Mouse (Mus musculus) embryonic facial prominence, embryonic 15.5 days (tissue): ENCODE data around the gene Cdc42se2. TPM values are rescaled to one million over a fixed set of nuclear protein-coding genes. Genes with fewer than 3 reads are reported as not detected.

Source experiments
- ATAC-seq: fragments of 200-750 bp; cut with Nextera tagmentation; 2 replicates; pipeline ENCODE4 v1.8.0; 2017; ENCODE audit warnings: low read depth, moderate TSS enrichment; ENCODE audit not compliant: insufficient number of reproducible peaks, low FRiP score, low TSS enrichment
- H3K27ac ChIP-seq: fragments of 300-500 bp; sonication (generic); replicated peaks from 2 replicates; pipeline ENCODE4 v1.5.1; 2015; ENCODE audit warnings: mild to moderate bottlenecking, inconsistent platforms
- H3K27me3 ChIP-seq: fragments of 300-500 bp; sonication (generic); 2 replicates; pipeline ENCODE4 v1.6.1; 2015; ENCODE audit warnings: inconsistent platforms
- H3K36me3 ChIP-seq: fragments of 300-500 bp; sonication (generic); 2 replicates; pipeline ENCODE4 v1.6.1; 2015; ENCODE audit warnings: mild to moderate bottlenecking, inconsistent platforms
- H3K4me1 ChIP-seq: fragments of 300-500 bp; sonication (generic); 2 replicates; pipeline ENCODE4 v1.6.1; 2015; ENCODE audit warnings: inconsistent platforms
- H3K4me2 ChIP-seq: fragments of 300-500 bp; sonication (generic); replicated peaks from 2 replicates; pipeline ENCODE4 v1.6.1; 2015; ENCODE audit warnings: mild to moderate bottlenecking, inconsistent platforms
- H3K4me3 ChIP-seq: fragments of 300-500 bp; sonication (generic); replicated peaks from 2 replicates; pipeline ENCODE4 v1.5.1; 2015; ENCODE audit warnings: mild to moderate bottlenecking, inconsistent platforms
- H3K9ac ChIP-seq: fragments of 300-500 bp; sonication (generic); 2 replicates; pipeline ENCODE4 v1.6.1; 2015; ENCODE audit warnings: inconsistent platforms
- H3K9me3 ChIP-seq: fragments of 300-500 bp; sonication (generic); replicated peaks from 2 replicates; pipeline ENCODE4 v1.6.1; 2016; ENCODE audit warnings: inconsistent platforms
- WGBS: fragments of 180-500 bp; shearing (Covaris S2); methylation state at CpG from one replicate; pipeline ENCODE4 v1.1.7; 2015; 5-methylcytosine and 5-hydroxymethylcytosine counted together
- polyA plus RNA-seq: library from polyadenylated mRNA; unstranded; fragments of >200 nt; fragmentation: Nextera tagmentation; extraction: Ambion mirVana; gene quantifications from 2 replicates; pipeline ENCODE4 v1.2.1, GENCODE M21; 2015

The Cdc42se2 gene
- polyA plus RNA-seq, 1 experiment from 2014 or later, result 68.7 TPM

GRCm38 (mm10) chr11:54775628-54776366 is 11.7 kb downstream of the Cdc42se2 start:
- Histone ChIP-seq H3K4me3 (no peak overlapping the region), H3K27me3 (no peaks in the 10 kb centered on the region), H3K4me1 (peaks cover 14% of the 10 kb centered on the region; the same call in 1 of the 2 replicates), H3K4me2 (no peak overlapping the region), H3K9ac (no peak overlapping the region), H3K27ac (peak overlapping the region; percentile 71), H3K36me3 (no peaks in the 10 kb centered on the region), H3K9me3 (no peaks in the 10 kb centered on the region)
- WGBS, result 55% methylated on average over 4 of the region's 4 CpGs
- no peak for ATAC-seq

- Histone ChIP-seq H3K27me3 (no peaks in the 10 kb centered on the region), H3K4me3 (no peak overlapping the region), H3K4me2 (no peak overlapping the region), H3K27ac (no peak overlapping the region), H3K36me3 (no peaks in the 10 kb centered on the region), H3K9me3 (no peaks in the 10 kb centered on the region), H3K4me1 (peaks cover 14% of the 10 kb centered on the region; the same call in 1 of the 2 replicates), H3K9ac (no peak overlapping the region)
- ATAC-seq, result no peak
- 60% methylated on average over 7 of the region's 7 CpGs for WGBS
Measured at GRCm38 (mm10) chr11:54774282-54775078, 13.0 kb downstream of the Cdc42se2 start.

- H3K4me1 ChIP-seq, result peaks cover 13% of the 10 kb centered on the region; the same call in 1 of the 2 replicates
- H3K9me3 ChIP-seq, result no peaks in the 10 kb centered on the region
- no peak overlapping the region for H3K9ac ChIP-seq
- no peak overlapping the region for H3K27ac ChIP-seq
- H3K27me3 ChIP-seq, result no peaks in the 10 kb centered on the region
- no peak overlapping the region for H3K4me2 ChIP-seq
- no peak overlapping the region for H3K4me3 ChIP-seq
- ATAC-seq, result no peak
- H3K36me3 ChIP-seq, result no peaks in the 10 kb centered on the region
Measured at GRCm38 (mm10) chr11:54771549-54771948, 15.9 kb downstream of the Cdc42se2 start.

- 76% methylated on average over 5 of the region's 5 CpGs for WGBS
- no peak overlapping the region for H3K9ac ChIP-seq
- no peaks in the 10 kb centered on the region for H3K27me3 ChIP-seq
- no peaks in the 10 kb centered on the region for H3K9me3 ChIP-seq
- H3K36me3 ChIP-seq, result no peaks in the 10 kb centered on the region
- peaks cover 5% of the 10 kb centered on the region; the same call in 1 of the 2 replicates for H3K4me1 ChIP-seq
- H3K4me2 ChIP-seq, result no peak overlapping the region
- no peak for ATAC-seq
- no peak overlapping the region for H3K27ac ChIP-seq
- H3K4me3 ChIP-seq, result no peak overlapping the region
Measured at GRCm38 (mm10) chr11:54769843-54770242, 17.6 kb downstream of the Cdc42se2 start.

- no peaks in the 10 kb centered on the region for H3K4me1 ChIP-seq
- H3K4me3 ChIP-seq, result no peak overlapping the region
- ATAC-seq, result no peak
- no peak overlapping the region for H3K4me2 ChIP-seq
- no peak overlapping the region for H3K27ac ChIP-seq
- H3K27me3 ChIP-seq, result no peaks in the 10 kb centered on the region
- H3K9me3 ChIP-seq, result no peaks in the 10 kb centered on the region
- 88% methylated on average over 3 of the region's 3 CpGs for WGBS
- no peaks in the 10 kb centered on the region for H3K36me3 ChIP-seq
- no peak overlapping the region for H3K9ac ChIP-seq
Measured at GRCm38 (mm10) chr11:54768116-54768690, 19.3 kb downstream of the Cdc42se2 start.

- Histone ChIP-seq H3K9me3 (no peaks in the 10 kb centered on the region), H3K27me3 (no peaks in the 10 kb centered on the region), H3K27ac (no peak overlapping the region), H3K4me3 (no peak overlapping the region), H3K4me1 (no peaks in the 10 kb centered on the region; the same call in 1 of the 2 replicates), H3K36me3 (no peaks in the 10 kb centered on the region), H3K4me2 (no peak overlapping the region), H3K9ac (no peak overlapping the region)
- 90% methylated on average over 1 of the region's 1 CpGs for WGBS
- ATAC-seq, result no peak
Measured at GRCm38 (mm10) chr11:54764759-54765158, 22.7 kb downstream of the Cdc42se2 start.

- Histone ChIP-seq H3K36me3 (no peaks in the 10 kb centered on the region), H3K4me2 (no peak overlapping the region), H3K4me3 (no peak overlapping the region), H3K4me1 (no peaks in the 10 kb centered on the region; the same call in 1 of the 2 replicates), H3K9ac (no peak overlapping the region), H3K27ac (no peak overlapping the region), H3K9me3 (no peaks in the 10 kb centered on the region), H3K27me3 (no peaks in the 10 kb centered on the region)
- WGBS, result 76% methylated on average over 3 of the region's 3 CpGs
- no peak for ATAC-seq
Measured at GRCm38 (mm10) chr11:54764026-54764425, 23.4 kb downstream of the Cdc42se2 start.

- WGBS, result 83% methylated on average over 5 of the region's 5 CpGs
- H3K4me3 ChIP-seq, result no peak overlapping the region
- no peaks in the 10 kb centered on the region for H3K36me3 ChIP-seq
- ATAC-seq, result no peak
- no peak overlapping the region for H3K27ac ChIP-seq
- no peaks in the 10 kb centered on the region for H3K27me3 ChIP-seq
- no peaks in the 10 kb centered on the region; the same call in 1 of the 2 replicates for H3K4me1 ChIP-seq
- no peaks in the 10 kb centered on the region for H3K9me3 ChIP-seq
- H3K9ac ChIP-seq, result no peak overlapping the region
- H3K4me2 ChIP-seq, result no peak overlapping the region
Measured at GRCm38 (mm10) chr11:54762735-54763134, 24.7 kb downstream of the Cdc42se2 start.

- Histone ChIP-seq H3K36me3 (peaks cover 3% of the 10 kb centered on the region; the same call in 1 of the 2 replicates), H3K4me1 (no peaks in the 10 kb centered on the region; the same call in 1 of the 2 replicates), H3K4me2 (no peak overlapping the region), H3K27me3 (no peaks in the 10 kb centered on the region), H3K9ac (no peak overlapping the region), H3K27ac (no peak overlapping the region), H3K4me3 (no peak overlapping the region), H3K9me3 (no peaks in the 10 kb centered on the region)
- 25% methylated on average over 1 of the region's 1 CpGs for WGBS
- ATAC-seq, result no peak
Measured at GRCm38 (mm10) chr11:54757993-54758392, 29.5 kb downstream of the Cdc42se2 start.

GRCm38 (mm10) chr11:54755148-54755664 is 32.3 kb downstream of the Cdc42se2 start:
- H3K4me3 ChIP-seq, result no peak overlapping the region
- H3K9me3 ChIP-seq, result no peaks in the 10 kb centered on the region
- H3K9ac ChIP-seq, result no peak overlapping the region
- no peak for ATAC-seq
- H3K4me1 ChIP-seq, result no peaks in the 10 kb centered on the region
- no peaks in the 10 kb centered on the region for H3K27me3 ChIP-seq
- H3K27ac ChIP-seq, result no peak overlapping the region
- H3K4me2 ChIP-seq, result no peak overlapping the region
- 73% methylated on average over 5 of the region's 5 CpGs for WGBS
- H3K36me3 ChIP-seq, result peaks cover 4% of the 10 kb centered on the region; the same call in 1 of the 2 replicates
